Mouse (Mus musculus): ENCODE data around the gene Itpkb. TPM values are rescaled to one million over a fixed set of nuclear protein-coding genes. Genes with fewer than 3 reads are reported as not detected.
A peak's percentile ranks its signal among the peaks of the same experiment; 100 is the strongest.

Itpkb gene
- total RNA-seq, 2 experiments from 2014 or later: 15.9 to 17.7 TPM

GRCm38 (mm10) chr1:180313517-180314440 lies 16.5 kb upstream of the Itpkb start:
- peak; percentile 10 to 30 for DNase-seq (ENCODE audit: low spot score in 2 of 2)

GRCm38 (mm10) chr1:180314641-180315040 lies 15.6 kb upstream of the Itpkb start:
- no peak for DNase-seq (ENCODE audit: low spot score in 2 of 2)

DNA sequence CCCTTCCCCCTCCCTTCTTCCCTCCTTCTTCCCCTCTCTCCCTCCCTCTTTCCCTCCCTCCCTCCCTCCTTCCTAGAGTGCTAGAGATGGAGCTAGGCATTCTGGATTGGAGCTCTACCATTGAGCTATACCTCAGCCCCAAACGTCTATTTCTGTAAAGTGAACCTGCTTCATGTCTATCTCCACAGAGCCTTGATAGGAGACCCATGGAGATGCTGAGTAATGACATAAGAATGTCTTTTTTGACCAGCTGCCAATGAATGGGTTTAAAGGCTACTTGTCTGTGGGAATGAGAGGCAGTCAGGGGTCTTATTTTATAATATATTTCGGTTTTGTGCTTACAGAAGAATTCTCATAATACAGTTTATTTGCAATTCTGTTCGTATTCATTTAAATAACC lies 15.2 kb upstream of the Itpkb start:
- no peak for DNase-seq (ENCODE audit: low spot score in 2 of 2)

- no peak for DNase-seq (ENCODE audit: low spot score in 2 of 2)
These were observed 12.8 kb upstream of the Itpkb start for GRCm38 (mm10) chr1:180317450-180317849.

DNA sequence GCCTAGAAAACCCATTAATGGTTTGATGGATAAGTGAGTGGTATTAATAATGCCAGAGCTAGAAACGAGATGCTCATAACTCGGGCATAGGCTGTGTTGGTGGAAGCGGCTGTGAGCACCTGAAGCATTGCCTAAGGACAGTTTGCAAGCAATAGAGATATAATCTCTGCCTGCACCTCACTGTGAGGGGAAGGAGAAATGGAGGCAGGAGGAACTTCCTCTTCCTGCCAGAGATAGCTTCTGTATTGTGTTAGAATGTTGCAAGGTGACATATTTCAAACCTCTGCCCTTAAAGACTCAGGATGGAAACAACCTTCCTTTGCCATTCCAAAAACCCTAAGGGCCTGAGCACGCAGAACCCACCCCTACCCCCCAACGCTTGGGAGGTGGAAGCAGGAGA lies 11.9 kb upstream of the Itpkb start:
- no peak for DNase-seq (ENCODE audit: low spot score in 2 of 2)

- no peak for DNase-seq (ENCODE audit: low spot score in 2 of 2)
These were observed 10.4 kb upstream of the Itpkb start for GRCm38 (mm10) chr1:180319895-180320294.

- no peak for DNase-seq (ENCODE audit: low spot score in 2 of 2)
These were observed 7.4 kb upstream of the Itpkb start for GRCm38 (mm10) chr1:180322896-180323295.

DNA sequence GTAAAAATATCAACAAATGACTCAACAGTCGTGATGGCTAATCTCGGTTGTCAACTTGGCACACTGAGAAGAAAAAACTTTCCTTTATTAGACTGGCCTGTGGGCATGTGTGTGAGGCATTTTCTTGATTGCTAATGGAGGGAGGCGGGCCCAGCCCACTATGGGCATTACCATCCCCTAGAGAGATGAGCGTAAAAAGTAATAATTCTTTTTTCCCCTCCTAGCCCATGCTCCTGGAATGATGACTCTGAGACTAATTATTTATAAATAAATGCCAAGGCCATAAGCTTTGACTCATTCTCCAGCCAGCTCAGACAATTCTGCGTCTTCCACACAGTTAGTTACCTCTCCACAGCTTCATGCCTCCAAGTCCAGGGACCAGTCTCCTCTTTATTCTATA lies 6.8 kb upstream of the Itpkb start:
- no peak for DNase-seq (ENCODE audit: low spot score in 2 of 2)

- no peak for DNase-seq (ENCODE audit: low spot score in 2 of 2)
These were observed 6.0 kb upstream of the Itpkb start for GRCm38 (mm10) chr1:180324271-180324670.

- no peak for DNase-seq (ENCODE audit: low spot score in 2 of 2)
These were observed 1.3 kb upstream of the Itpkb start for GRCm38 (mm10) chr1:180328794-180329665.

- DNase-seq (ENCODE audit: low spot score in 2 of 2): no peak
These were observed 579 bp upstream of the Itpkb start for GRCm38 (mm10) chr1:180329706-180330105.

DNA sequence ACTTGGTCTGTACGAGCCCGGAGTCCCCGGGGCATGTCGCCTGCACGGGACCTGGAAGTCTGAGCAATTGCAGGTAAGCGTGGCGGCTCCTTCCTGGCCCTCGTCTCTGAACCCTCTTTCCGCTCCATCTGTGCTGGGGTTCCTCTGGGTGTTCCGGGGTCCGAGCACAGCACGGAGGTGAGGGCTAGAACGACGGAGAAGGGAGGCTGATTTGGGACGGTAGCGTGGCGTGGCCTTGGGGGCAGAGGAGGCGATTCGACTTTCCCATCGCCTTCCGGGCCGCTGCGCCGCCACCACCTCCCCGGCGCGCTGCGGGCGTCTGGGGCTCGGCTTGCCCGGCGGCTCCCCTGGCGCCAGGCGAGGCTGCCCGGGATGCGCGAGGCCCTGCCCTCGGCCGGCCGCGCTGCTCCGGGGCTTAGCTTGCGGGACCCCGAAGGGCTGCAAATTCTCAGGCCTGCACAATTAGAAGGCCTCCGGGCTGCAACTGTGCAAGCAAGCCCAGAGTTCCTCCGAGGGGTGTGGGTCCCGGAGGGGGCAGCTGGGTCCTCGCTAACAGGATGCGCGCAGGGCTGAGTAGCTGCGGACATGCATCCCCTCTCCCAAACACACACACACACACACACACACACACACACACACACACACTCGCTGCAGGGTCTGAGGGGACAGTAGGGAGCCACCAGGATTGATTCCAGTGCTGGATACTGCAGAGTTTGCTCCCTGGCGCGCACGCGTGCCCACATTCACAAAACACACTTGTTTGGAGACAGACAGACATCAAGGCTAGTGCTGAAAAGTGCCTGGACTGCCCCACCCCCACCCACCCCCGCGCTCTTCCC lies 641 bp downstream of the Itpkb start:
- peak; percentile 48 to 60 for DNase-seq (ENCODE audit: low spot score in 2 of 2)

DNA sequence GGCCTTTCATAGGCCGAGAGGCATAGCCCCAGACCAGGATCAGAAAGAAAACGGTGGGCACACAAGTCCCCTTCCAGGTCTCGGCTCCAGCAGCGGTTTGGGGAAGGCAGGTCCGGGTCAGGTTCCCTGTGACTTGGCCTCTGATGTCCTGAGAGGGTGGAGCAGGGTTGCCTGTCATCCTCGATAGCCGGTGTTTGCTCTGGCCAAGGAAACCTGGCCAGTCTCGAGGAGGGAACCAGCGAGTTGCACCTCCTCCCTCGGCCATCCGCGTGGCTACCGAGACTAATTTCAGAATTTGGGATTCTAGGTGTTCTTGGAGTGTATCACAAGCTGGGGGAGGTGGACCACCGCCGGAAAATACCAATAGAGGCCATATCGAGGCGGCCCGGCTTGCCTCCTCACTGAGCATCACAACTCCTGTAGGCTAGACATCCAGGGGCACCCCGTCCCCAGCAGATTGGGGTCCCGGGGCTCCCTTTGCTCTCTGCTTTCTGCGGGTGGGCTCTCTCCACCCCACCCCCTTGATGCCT lies 1.3 kb downstream of the Itpkb start:
- peak; percentile 30 to 48 for DNase-seq (ENCODE audit: low spot score in 2 of 2)

DNA sequence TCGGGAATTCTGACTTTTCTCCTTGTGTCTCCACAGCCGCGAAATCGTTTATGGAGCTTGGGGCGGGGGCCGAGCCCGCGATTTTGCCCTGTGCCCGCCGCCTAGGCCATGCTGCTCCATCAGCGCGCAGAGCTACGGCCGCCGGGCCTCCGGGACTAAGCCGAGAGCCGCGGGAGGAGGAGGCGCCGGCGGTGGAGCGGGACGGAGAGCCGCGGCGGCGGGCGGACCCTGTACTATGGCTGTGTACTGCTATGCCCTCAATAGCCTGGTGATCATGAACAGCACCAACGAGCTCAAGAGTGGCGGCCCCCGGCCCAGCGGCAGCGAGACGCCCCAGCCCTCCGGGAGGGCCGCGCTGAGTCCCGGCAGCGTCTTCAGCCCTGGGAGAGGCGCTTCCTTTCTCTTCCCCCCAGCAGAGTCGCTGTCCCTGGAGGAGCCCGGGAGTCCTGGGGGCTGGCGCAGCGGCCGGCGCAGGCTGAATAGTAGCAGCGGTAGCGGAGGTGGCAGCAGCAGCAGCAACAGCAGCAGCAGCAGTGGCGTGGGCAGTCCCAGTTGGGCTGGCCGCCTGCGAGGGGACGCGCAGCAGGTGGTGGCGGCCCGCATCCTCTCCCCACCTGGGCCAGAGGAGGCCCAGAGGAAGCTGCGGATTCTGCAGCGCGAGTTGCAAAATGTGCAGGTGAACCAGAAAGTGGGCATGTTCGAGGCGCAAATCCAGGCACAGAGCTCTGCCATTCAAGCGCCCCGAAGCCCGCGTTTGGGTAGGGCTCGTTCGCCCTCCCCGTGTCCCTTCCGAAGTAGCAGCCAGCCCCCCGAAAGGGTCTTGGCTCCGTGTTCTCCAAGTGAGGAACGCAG lies 2.0 kb downstream of the Itpkb start:
- DNase-seq (ENCODE audit: low spot score in 2 of 2): peak; percentile 60 to 69

DNA sequence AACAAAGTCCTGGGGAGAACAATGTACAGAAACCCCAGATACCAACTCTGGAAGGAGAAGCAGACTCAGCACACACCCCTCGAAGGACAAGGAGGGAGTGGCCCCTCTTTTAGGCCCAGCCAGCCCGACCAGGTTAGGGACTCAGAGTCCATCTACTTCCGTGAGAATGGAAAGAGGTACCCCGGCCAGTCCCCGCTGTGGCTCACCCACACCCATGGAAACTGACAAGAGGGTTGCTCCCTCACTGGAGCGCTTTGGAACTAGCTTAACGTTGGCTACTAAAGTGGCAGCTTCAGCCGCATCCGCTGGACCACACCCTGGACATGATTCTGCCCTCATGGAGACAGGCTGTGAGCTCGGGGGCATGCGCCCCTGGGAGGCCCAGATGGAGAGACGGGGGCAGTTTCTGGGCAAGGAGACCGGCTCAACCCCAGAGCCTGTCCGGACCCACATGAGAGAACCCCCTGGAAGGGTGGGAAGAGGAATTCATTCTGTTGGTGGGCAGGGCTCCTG lies 2.7 kb downstream of the Itpkb start:
- DNase-seq (ENCODE audit: low spot score in 2 of 2): peak in 1 of 2 experiments; percentile 24

DNA sequence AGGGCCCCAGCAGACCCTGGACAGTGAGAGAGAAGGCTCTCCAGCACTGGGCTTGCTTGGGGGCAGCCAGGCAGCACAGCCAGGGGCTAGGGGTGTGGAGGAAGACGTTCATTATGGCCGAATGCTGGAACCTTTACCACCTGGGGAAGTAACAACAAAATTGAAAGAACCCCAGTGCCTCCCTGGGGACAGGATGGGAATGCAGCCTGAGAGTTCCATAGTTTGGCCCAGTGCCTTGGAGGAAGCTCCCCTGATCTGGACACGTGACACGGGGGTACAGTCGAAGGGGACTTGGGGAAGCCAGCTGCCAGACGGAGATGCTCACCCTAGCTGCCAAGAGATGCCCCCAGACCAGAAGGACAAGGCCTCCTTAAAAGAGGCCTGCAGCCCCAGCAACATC lies 3.3 kb downstream of the Itpkb start:
- no peak for DNase-seq (ENCODE audit: low spot score in 2 of 2)

DNA sequence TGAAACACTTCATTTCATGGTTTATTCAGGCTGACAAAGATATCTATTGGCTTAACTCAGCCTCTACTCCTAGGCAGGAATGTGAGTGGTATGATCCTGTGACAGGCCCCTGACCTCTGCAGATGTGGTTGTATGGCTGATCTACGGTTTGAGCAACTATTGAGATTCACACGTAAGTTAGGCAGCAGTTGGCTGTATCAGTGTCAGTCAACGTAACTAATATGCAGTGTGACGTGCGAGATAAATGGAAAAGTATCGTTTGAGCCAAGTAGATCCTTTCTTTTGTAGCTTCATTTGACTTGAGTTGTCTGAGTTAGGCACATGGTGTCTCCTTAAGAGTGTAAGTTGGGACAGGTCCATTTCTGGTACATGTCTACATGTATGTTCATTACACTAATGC lies 4.3 kb downstream of the Itpkb start:
- no peak for DNase-seq (ENCODE audit: low spot score in 2 of 2)

- DNase-seq (ENCODE audit: low spot score in 2 of 2): no peak
These were observed 5.5 kb downstream of the Itpkb start for GRCm38 (mm10) chr1:180335513-180336375.

DNA sequence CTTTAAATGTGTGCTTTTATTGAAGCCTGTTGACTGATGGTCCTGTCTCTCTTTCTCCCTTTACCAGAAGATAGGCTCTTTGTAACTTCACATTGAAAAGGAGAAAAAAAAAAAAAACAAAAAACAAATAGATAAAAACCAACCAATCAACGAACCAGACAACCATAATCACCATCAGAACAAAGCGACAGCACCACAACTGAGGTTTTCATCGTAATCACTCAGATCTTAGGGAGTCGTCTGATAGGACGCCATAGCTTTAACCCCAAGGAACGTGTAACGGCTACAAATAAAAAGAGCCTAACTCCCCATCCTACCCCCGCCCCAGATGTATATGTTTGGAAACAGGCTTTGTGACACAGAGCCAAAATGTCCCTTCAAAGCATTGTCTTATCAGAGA lies 8.1 kb downstream of the Itpkb start:
- DNase-seq (ENCODE audit: low spot score in 2 of 2): no peak
